Mouse (Mus musculus) kidney, embryonic 16.5 days (tissue): ENCODE measurements around the gene Gm29427. TPM values are rescaled to one million over a fixed set of nuclear protein-coding genes. Genes with fewer than 3 reads are reported as not detected.
"Not testable (repeated sequence)": the region's sequence is repeated elsewhere in the genome, so short reads cannot be mapped to it uniquely, and the experiment has no call there.

ENCODE experiments used
- ATAC-seq: fragments of 200-750 bp; cut with Nextera tagmentation; 2 replicates; pipeline ENCODE4 v1.8.0; 2017; ENCODE audit warnings: moderate TSS enrichment; ENCODE audit not compliant: low FRiP score, low TSS enrichment
- H3K27ac ChIP-seq: fragments of 300-500 bp; sonication (generic); 2 replicates; pipeline ENCODE4 v1.5.1; 2014; ENCODE audit warnings: low read length
- H3K27me3 ChIP-seq: fragments of 300-500 bp; sonication (generic); 2 replicates; pipeline ENCODE4 v1.6.1; 2014; ENCODE audit warnings: low read length, control low read depth, mixed read lengths; ENCODE audit not compliant: insufficient read depth
- H3K36me3 ChIP-seq: fragments of 300-500 bp; sonication (generic); 2 replicates; pipeline ENCODE4 v1.6.1; 2014; ENCODE audit warnings: low read length, control low read depth, mixed read lengths; ENCODE audit not compliant: insufficient read depth
- H3K4me1 ChIP-seq: fragments of 300-500 bp; sonication (generic); 2 replicates; pipeline ENCODE4 v1.6.1; 2014; ENCODE audit warnings: low read length, control low read depth, mixed read lengths; ENCODE audit not compliant: insufficient read depth
- H3K4me2 ChIP-seq: fragments of 300-500 bp; sonication (generic); replicated peaks from 2 replicates; pipeline ENCODE4 v1.6.1; 2014; ENCODE audit warnings: low read depth, low read length
- H3K4me3 ChIP-seq: fragments of 300-500 bp; sonication (generic); 2 replicates; pipeline ENCODE4 v1.5.1; 2014; ENCODE audit warnings: mild to moderate bottlenecking, low read length
- H3K9ac ChIP-seq: fragments of 300-500 bp; sonication (generic); replicated peaks from 2 replicates; pipeline ENCODE4 v1.6.1; 2014; ENCODE audit warnings: low read length
- H3K9me3 ChIP-seq: fragments of 300-500 bp; sonication (generic); 2 replicates; pipeline ENCODE4 v1.6.1; 2016; ENCODE audit warnings: low read length, control low read depth
- WGBS: fragments of 180-500 bp; shearing (Covaris S2); extraction: QIAGEN DNeasy Blood & Tissue Kit; methylation state at CpG from one replicate; pipeline ENCODE4 v1.1.7; 2014; 5-methylcytosine and 5-hydroxymethylcytosine counted together
- polyA plus RNA-seq: library from polyadenylated mRNA; unstranded; fragments of >200 nt; fragmentation: Nextera tagmentation; extraction: Ambion mirVana; gene quantifications from 2 replicates; pipeline ENCODE4 v1.2.1, GENCODE M21; 2015

The Gm29427 gene
- polyA plus RNA-seq, 1 experiment from 2014 or later: not detected

DNA sequence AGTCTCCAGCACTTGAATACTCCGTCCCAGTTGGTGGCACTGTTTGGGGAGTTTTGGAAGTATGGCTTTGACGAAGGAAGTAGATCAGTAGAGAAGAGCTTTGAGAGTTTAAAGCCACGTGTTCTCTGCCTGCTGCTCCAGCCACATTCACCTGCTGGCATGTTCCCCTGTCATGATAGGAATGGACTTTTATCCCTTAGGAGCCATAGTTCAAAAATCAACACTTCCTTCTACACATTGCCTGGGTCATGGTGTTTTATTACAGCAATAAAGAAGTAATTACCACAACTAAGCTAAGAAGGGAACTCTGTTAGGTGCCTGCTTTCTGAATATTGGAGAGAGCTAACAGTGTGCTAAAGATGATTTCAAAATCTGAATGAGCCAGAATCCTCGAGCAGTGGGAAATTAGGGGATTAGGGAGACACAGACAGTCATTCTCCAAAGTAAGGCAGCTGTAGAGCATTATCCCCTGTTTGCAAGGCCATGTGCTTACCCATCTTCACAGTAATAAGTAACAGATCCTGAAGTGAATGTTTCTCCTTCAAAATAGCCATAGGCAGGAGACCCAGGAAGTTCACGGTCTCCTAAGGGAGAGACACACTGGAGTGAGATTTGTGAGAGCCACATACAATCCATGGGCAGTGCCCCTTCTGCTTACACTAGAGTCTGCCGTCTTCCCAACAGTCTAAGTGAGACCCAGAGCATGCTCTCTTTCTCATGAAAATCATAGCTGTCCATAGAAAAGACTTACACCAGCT, 33.8 kb downstream of the Gm29427 start:
- H3K4me3 ChIP-seq: no peak overlapping the region
- no peaks in the 10 kb centered on the region for H3K27me3 ChIP-seq
- WGBS: 62% methylated on average over 6 of the region's 6 CpGs
- no peaks in the 10 kb centered on the region for H3K4me1 ChIP-seq
- no peak overlapping the region for H3K9ac ChIP-seq
- no peaks in the 10 kb centered on the region for H3K9me3 ChIP-seq
- no peak for ATAC-seq
- H3K27ac ChIP-seq: no peak overlapping the region
- no peak overlapping the region for H3K4me2 ChIP-seq
- no peaks in the 10 kb centered on the region for H3K36me3 ChIP-seq

- WGBS: 51% methylated on average over 2 of the region's 2 CpGs
- Histone ChIP-seq H3K36me3 (no peaks in the 10 kb centered on the region), H3K9ac (no peak overlapping the region), H3K27ac (no peak overlapping the region), H3K4me2 (no peak overlapping the region), H3K27me3 (no peaks in the 10 kb centered on the region), H3K4me1 (no peaks in the 10 kb centered on the region), H3K4me3 (no peak overlapping the region), H3K9me3 (no peaks in the 10 kb centered on the region)
- no peak for ATAC-seq
These were observed 34.5 kb downstream of the Gm29427 start for GRCm38 (mm10) chr1:130681075-130681474.

DNA sequence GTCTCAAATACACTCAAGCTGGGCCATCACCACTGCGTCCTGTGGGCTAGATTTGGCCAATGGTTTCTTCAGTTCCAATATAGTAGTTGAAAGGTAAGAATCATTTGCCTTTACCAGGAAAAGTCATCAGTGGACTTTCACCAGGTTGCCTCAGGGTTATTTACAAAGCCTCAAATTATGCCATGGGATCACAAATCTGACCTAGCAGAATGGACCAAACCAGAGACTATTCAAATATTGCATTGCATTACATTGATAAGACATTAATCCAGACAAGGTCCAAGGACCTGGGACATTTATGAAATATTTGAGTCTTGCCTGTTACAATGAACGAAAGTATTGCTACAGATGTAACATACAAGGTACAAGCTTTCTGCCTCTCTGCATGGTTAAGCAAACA, 37.0 kb downstream of the Gm29427 start:
- WGBS: 87% methylated on average over 2 of the region's 2 CpGs
- Histone ChIP-seq H3K27me3 (no peaks in the 10 kb centered on the region), H3K4me3 (no peak overlapping the region), H3K36me3 (no peaks in the 10 kb centered on the region), H3K4me1 (no peaks in the 10 kb centered on the region), H3K4me2 (no peak overlapping the region), H3K27ac (no peak overlapping the region), H3K9ac (no peak overlapping the region), H3K9me3 (no peaks in the 10 kb centered on the region)
- ATAC-seq: no peak

- H3K4me1 ChIP-seq, H3K9me3 ChIP-seq, H3K9ac ChIP-seq, H3K27ac ChIP-seq, ATAC-seq, H3K4me2 ChIP-seq, H3K27me3 ChIP-seq, H3K36me3 ChIP-seq, H3K4me3 ChIP-seq: not testable (repeated sequence)
- WGBS: 88% methylated on average over 5 of the region's 5 CpGs
These were observed 52.0 kb downstream of the Gm29427 start for GRCm38 (mm10) chr1:130663576-130663975.

DNA sequence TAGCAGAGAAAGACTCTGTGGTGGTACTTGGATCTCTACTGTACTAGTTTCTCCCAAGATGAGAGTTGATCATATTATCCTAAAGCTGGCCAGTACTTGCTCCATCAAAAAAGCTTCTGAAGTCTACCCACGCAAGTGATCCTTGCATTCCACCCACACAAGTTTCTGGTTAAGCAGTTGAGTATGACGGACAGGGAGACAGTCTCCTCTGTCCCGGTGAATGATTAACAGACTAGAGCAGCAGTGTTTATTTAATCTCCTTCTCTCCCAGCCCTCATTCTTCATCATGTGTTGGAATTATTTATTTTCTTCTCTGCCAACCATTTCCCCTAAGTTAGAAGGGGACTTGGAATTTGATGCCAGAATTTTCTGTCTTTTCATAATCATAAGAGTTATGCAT, 54.1 kb downstream of the Gm29427 start, which contains the start of gene C4bp:
Gene C4bp, minus strand, starts transcription at position 179 of the 400 bp plus-strand sequence.
- peak; percentile 90 for ATAC-seq
- Histone ChIP-seq H3K4me3 (no peak within 1 kb of the TSS), H3K27me3 (no peaks in the 10 kb centered on the region), H3K9me3 (no peaks in the 10 kb centered on the region; the same call in 1 of the 2 replicates), H3K9ac (no peak within 1 kb of the TSS), H3K4me2 (no peak within 1 kb of the TSS), H3K4me1 (no peaks in the 10 kb centered on the region), H3K27ac (no peak within 1 kb of the TSS), H3K36me3 (no peaks in the 10 kb centered on the region)
- 39% methylated on average over 3 of the region's 3 CpGs for WGBS

- not testable (repeated sequence) for H3K4me1 ChIP-seq, H3K4me2 ChIP-seq, H3K27ac ChIP-seq, H3K9ac ChIP-seq, H3K4me3 ChIP-seq, H3K27me3 ChIP-seq, H3K9me3 ChIP-seq, H3K36me3 ChIP-seq, ATAC-seq
- 18% methylated on average over 5 of the region's 5 CpGs for WGBS
These were observed 56.0 kb downstream of the Gm29427 start for GRCm38 (mm10) chr1:130659641-130660040.

DNA sequence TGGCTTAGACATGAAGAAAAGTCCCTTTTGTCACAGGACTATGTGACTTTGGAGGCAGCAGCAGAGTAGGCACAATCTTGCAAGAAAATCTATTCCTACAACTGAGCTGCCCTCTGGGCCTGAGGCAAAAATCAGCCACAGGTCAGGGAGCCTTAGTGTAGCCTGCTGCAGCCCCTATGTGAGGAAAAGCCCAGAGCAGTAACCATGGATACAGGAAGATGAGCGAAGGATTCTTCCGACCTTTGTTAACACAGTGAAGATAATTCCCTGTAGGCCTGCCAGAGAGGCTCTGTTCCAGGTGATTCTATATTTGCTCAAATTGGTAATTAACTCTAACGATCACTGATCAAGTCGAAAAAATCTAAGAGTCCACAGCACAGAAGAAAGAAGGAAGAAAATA, 71.5 kb downstream of the Gm29427 start:
- ATAC-seq: no peak
- no peak overlapping the region for H3K27ac ChIP-seq
- H3K9ac ChIP-seq: no peak overlapping the region
- H3K27me3 ChIP-seq: no peaks in the 10 kb centered on the region
- no peak overlapping the region for H3K4me3 ChIP-seq
- no peaks in the 10 kb centered on the region for H3K36me3 ChIP-seq
- H3K4me1 ChIP-seq: no peaks in the 10 kb centered on the region
- H3K4me2 ChIP-seq: no peak overlapping the region
- 69% methylated on average over 4 of the region's 4 CpGs for WGBS
- H3K9me3 ChIP-seq: no peaks in the 10 kb centered on the region

DNA sequence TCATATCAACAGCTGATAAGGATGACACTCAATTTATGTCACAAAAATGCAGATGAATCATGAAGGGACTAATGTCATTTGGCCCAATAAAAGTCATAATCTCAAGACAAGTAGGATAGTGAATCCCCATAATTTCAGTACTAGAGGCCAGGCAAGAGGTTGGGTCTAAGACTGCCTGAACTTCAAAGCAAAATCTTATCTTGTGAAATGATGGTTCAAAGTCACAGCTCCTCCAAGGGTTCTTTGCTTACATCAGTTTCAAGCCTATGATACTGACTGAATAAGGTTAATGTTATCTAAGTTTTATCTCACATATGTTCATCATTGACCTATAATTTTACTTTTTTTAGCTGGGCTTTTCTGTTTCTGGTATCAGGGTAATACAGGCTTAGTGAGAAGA, 74.6 kb downstream of the Gm29427 start:
- H3K4me3 ChIP-seq: no peak overlapping the region
- H3K27me3 ChIP-seq: no peaks in the 10 kb centered on the region
- no peak overlapping the region for H3K4me2 ChIP-seq
- H3K36me3 ChIP-seq: no peaks in the 10 kb centered on the region
- no peak for ATAC-seq
- no peak overlapping the region for H3K9ac ChIP-seq
- H3K9me3 ChIP-seq: no peaks in the 10 kb centered on the region
- H3K27ac ChIP-seq: no peak overlapping the region
- no peaks in the 10 kb centered on the region for H3K4me1 ChIP-seq

GRCm38 (mm10) chr1:130633761-130634410, 81.7 kb downstream of the Gm29427 start:
- Histone ChIP-seq H3K4me3 (no peak overlapping the region), H3K36me3 (no peaks in the 10 kb centered on the region), H3K9ac (no peak overlapping the region), H3K27ac (no peak overlapping the region), H3K27me3 (no peaks in the 10 kb centered on the region), H3K4me2 (peak overlapping the region; percentile 32; the same call in 1 of the 2 replicates), H3K9me3 (0 out of 2 replicates have a peak, but pooled peaks cover 3% of the 10 kb centered on the region), H3K4me1 (no peaks in the 10 kb centered on the region)
- WGBS: 34% methylated on average over 16 of the region's 16 CpGs
- peak; percentile 75; the same call in 1 of the 2 replicates for ATAC-seq

GRCm38 (mm10) chr1:130633316-130633715, 82.3 kb downstream of the Gm29427 start:
- no peaks in the 10 kb centered on the region for H3K36me3 ChIP-seq
- 89% methylated on average over 8 of the region's 8 CpGs for WGBS
- H3K4me2 ChIP-seq: no peak overlapping the region
- no peak overlapping the region for H3K9ac ChIP-seq
- H3K4me3 ChIP-seq: no peak overlapping the region
- no peak overlapping the region for H3K27ac ChIP-seq
- no peaks in the 10 kb centered on the region for H3K27me3 ChIP-seq
- no peaks in the 10 kb centered on the region for H3K4me1 ChIP-seq
- 0 out of 2 replicates have a peak, but pooled peaks cover 3% of the 10 kb centered on the region for H3K9me3 ChIP-seq
- ATAC-seq: no peak
